Mouse (Mus musculus) midbrain, embryonic 16.5 days (tissue): Measurements from ENCODE around the gene Il13ra1. TPM values are rescaled to one million over a fixed set of nuclear protein-coding genes. Genes with fewer than 3 reads are reported as not detected.
A peak's percentile ranks its signal among the peaks of the same experiment; 100 is the strongest.

Experiments
- ATAC-seq: fragments of 200-750 bp; cut with Nextera tagmentation; 2 replicates; pipeline ENCODE4 v1.8.0; 2017; ENCODE audit warnings: moderate TSS enrichment
- H3K27ac ChIP-seq: fragments of 300-500 bp; sonication (generic); 2 replicates; pipeline ENCODE4 v1.5.1; 2014; ENCODE audit warnings: mild to moderate bottlenecking, low read length, mixed read lengths
- H3K27me3 ChIP-seq: fragments of 300-500 bp; sonication (generic); 2 replicates; pipeline ENCODE4 v1.6.1; 2014; ENCODE audit warnings: low read depth, low read length, mixed read lengths; ENCODE audit not compliant: control insufficient read depth, insufficient read depth
- H3K36me3 ChIP-seq: fragments of 300-500 bp; sonication (generic); 2 replicates; pipeline ENCODE4 v1.6.1; 2014; ENCODE audit warnings: mild to moderate bottlenecking, low read length, moderate library complexity, mixed read lengths; ENCODE audit not compliant: control insufficient read depth, insufficient read depth
- H3K4me1 ChIP-seq: fragments of 300-500 bp; sonication (generic); 2 replicates; pipeline ENCODE4 v1.6.1; 2014; ENCODE audit warnings: mild to moderate bottlenecking, low read length, mixed read lengths; ENCODE audit not compliant: control insufficient read depth, insufficient read depth
- H3K4me2 ChIP-seq: fragments of 300-500 bp; sonication (generic); 2 replicates; pipeline ENCODE4 v1.6.1; 2014; ENCODE audit warnings: mild to moderate bottlenecking, low read length, mixed read lengths
- H3K4me3 ChIP-seq: fragments of 300-500 bp; sonication (generic); 2 replicates; pipeline ENCODE4 v1.5.1; 2014; ENCODE audit warnings: low read depth, mild to moderate bottlenecking, low read length, moderate library complexity, mixed read lengths
- H3K9ac ChIP-seq: fragments of 300-500 bp; sonication (generic); 2 replicates; pipeline ENCODE4 v1.6.1; 2014; ENCODE audit warnings: low read depth, low read length, mixed read lengths
- H3K9me3 ChIP-seq: fragments of 300-500 bp; sonication (generic); replicated peaks from 2 replicates; pipeline ENCODE4 v1.6.1; 2014; ENCODE audit warnings: mild to moderate bottlenecking, low read length, mixed read lengths; ENCODE audit not compliant: control insufficient read depth, poor library complexity, severe bottlenecking
- WGBS: fragments of 180-500 bp; shearing (Covaris S2); extraction: QIAGEN DNeasy Blood & Tissue Kit; methylation state at CpG from one replicate; pipeline ENCODE4 v1.1.7; 2014; 5-methylcytosine and 5-hydroxymethylcytosine counted together
- polyA plus RNA-seq: library from polyadenylated mRNA; unstranded; fragments of >200 nt; fragmentation: Nextera tagmentation; extraction: Ambion mirVana; gene quantifications from 2 replicates; pipeline ENCODE4 v1.2.1, GENCODE M21; 2015

Il13ra1 gene
- 7.2 and 8.4 TPM in 2 replicates for polyA plus RNA-seq

DNA sequence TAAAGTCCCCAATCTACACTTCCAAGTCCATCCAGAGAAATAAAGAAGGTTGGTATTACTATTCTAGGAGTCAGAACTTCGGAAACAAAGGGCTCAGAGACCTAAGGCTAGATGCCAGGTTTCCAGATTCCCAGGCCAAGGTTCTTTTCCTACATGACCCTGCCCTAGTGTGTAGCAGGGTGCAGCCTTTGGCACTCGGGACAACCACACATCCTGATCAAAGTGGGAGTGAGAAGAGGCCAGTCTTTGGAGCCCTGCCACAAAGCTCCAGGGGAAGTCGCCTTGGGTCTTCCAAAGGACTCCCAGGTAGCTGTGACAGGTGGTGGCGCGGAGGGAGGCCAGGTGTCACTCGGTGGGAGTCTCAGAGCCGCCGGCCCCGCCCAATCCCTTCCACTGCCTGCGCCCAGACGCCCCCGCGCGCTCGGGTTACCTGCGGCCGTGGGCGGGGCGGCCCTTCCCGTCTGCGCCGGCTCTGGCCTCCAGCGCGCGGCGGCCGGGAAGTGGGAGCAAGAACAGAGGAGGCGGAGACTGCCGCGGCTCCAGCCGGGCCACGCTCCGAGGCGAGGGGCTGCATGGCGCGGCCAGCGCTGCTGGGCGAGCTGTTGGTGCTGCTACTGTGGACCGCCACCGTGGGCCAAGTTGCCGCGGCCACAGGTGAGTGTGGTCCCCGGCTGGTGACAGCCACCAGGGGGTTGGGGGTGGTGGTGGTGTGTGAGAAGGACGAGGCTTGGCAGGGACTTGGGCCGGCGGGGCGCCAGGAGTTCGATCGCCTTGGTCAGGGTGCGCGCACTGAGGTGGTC, at the start of gene Il13ra1:
Gene Il13ra1, plus strand, starts transcription at position 489 of the 800 bp plus-strand sequence.
- WGBS, result 18% methylated on average over 38 of the region's 51 CpGs
- no peaks in the 10 kb centered on the region for H3K36me3 ChIP-seq
- H3K4me1 ChIP-seq, result no peaks in the 10 kb centered on the region
- H3K9ac ChIP-seq, result peak within 1 kb of the TSS; percentile 52
- no peaks in the 10 kb centered on the region for H3K27me3 ChIP-seq
- peak within 1 kb of the TSS; percentile 47 for H3K4me3 ChIP-seq
- peak; percentile 88 for ATAC-seq
- peak within 1 kb of the TSS; percentile 67 for H3K4me2 ChIP-seq
- no peaks in the 10 kb centered on the region for H3K9me3 ChIP-seq
- H3K27ac ChIP-seq, result no peak within 1 kb of the TSS

DNA sequence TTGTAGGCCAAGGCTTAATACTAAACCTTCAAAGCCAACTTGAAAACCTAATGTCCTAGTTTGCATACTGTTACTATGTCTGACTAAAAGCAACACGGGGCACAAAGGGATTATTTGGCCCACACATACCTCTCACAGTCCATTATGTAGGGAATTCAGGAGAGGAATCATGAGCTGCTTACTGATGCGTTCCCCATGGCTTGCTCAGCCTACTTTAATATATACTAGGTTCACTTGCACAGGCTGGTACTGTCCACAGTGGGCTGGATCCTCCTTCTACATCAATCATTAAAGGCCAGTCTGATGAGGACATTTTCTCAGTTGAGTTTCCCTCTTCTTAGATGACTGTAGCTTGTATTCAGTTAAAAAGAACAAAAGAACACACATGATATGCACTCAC, 37.9 kb upstream of the Il13ra1 start:
- no peaks in the 10 kb centered on the region for H3K36me3 ChIP-seq
- H3K4me1 ChIP-seq, result no peaks in the 10 kb centered on the region
- H3K4me3 ChIP-seq, result no peak overlapping the region
- H3K4me2 ChIP-seq, result no peak overlapping the region
- no peak overlapping the region for H3K27ac ChIP-seq
- H3K9ac ChIP-seq, result no peak overlapping the region
- H3K9me3 ChIP-seq, result no peaks in the 10 kb centered on the region
- H3K27me3 ChIP-seq, result no peaks in the 10 kb centered on the region
- 51% methylated on average over 2 of the region's 2 CpGs for WGBS
- no peak for ATAC-seq

GRCm38 (mm10) chrX:36077164-36077563, 34.7 kb upstream of the Il13ra1 start:
- no peak overlapping the region for H3K4me3 ChIP-seq
- 79% methylated on average over 4 of the region's 4 CpGs for whole genome bisulfite sequencing
- ATAC-seq, result no peak
- H3K27me3 ChIP-seq, result no peaks in the 10 kb centered on the region
- H3K36me3 ChIP-seq, result no peaks in the 10 kb centered on the region
- H3K4me1 ChIP-seq, result no peaks in the 10 kb centered on the region
- no peak overlapping the region for H3K27ac ChIP-seq
- no peak overlapping the region for H3K4me2 ChIP-seq
- no peaks in the 10 kb centered on the region for H3K9me3 ChIP-seq
- no peak overlapping the region for H3K9ac ChIP-seq

DNA sequence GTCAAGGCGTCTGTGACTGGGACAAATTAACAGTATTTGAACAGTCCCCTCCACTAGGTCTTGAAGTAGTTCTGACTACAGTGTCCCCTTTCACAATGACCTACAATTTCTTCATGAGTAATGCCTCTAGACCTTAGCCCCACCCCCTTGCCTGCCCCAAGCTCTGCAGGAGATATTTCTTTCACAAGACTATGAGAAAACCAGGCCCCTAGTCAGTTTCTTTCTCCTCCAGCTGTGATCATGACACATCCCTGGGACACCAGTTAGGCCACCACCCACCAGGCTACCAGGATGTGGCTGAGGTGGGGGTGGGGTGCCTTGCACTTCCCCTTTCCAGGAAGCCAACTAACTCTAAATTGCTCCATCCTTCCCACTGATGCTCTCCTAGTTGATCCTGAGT, 29.0 kb upstream of the Il13ra1 start:
- H3K9ac ChIP-seq, result no peak overlapping the region
- no peaks in the 10 kb centered on the region for H3K4me1 ChIP-seq
- H3K4me2 ChIP-seq, result no peak overlapping the region
- H3K27ac ChIP-seq, result no peak overlapping the region
- H3K36me3 ChIP-seq, result no peaks in the 10 kb centered on the region
- ATAC-seq, result no peak
- WGBS, result 86% methylated on average over 1 of the region's 1 CpGs
- no peaks in the 10 kb centered on the region for H3K27me3 ChIP-seq
- H3K9me3 ChIP-seq, result no peaks in the 10 kb centered on the region
- H3K4me3 ChIP-seq, result no peak overlapping the region

GRCm38 (mm10) chrX:36088464-36089256, 23.2 kb upstream of the Il13ra1 start:
- no peak overlapping the region for H3K9ac ChIP-seq
- H3K4me3 ChIP-seq, result no peak overlapping the region
- no peak for ATAC-seq
- H3K36me3 ChIP-seq, result no peaks in the 10 kb centered on the region
- H3K27me3 ChIP-seq, result no peaks in the 10 kb centered on the region
- H3K27ac ChIP-seq, result no peak overlapping the region
- WGBS, result 93% methylated on average over 6 of the region's 6 CpGs
- no peaks in the 10 kb centered on the region for H3K9me3 ChIP-seq
- H3K4me1 ChIP-seq, result no peaks in the 10 kb centered on the region
- H3K4me2 ChIP-seq, result no peak overlapping the region

DNA sequence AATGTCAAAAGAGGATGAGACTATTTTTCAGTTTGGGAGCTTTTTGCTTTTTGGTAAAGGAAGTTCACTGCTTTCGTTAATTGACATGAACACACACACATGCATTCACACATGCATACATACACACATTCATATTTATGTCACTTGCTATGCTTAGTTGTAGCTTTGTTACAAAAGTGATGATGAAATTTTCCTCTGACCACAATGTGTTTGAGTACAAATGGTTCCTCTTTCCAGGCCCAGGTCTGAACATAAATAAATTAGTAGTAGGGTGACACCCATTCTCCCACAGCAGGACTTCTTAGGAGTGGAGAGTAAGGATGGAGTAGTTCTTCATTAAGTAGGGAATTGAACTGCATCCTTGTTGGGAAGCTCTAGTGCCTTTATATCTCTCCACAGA, 11.0 kb upstream of the Il13ra1 start:
- WGBS, result 91% methylated on average over 1 of the region's 1 CpGs
- no peak overlapping the region for H3K4me2 ChIP-seq
- H3K27ac ChIP-seq, result no peak overlapping the region
- no peaks in the 10 kb centered on the region for H3K4me1 ChIP-seq
- H3K9me3 ChIP-seq, result 0 out of 2 replicates have a peak, but pooled peaks cover 4% of the 10 kb centered on the region
- H3K9ac ChIP-seq, result no peak overlapping the region
- no peaks in the 10 kb centered on the region for H3K27me3 ChIP-seq
- no peaks in the 10 kb centered on the region for H3K36me3 ChIP-seq
- ATAC-seq, result no peak
- H3K4me3 ChIP-seq, result no peak overlapping the region

DNA sequence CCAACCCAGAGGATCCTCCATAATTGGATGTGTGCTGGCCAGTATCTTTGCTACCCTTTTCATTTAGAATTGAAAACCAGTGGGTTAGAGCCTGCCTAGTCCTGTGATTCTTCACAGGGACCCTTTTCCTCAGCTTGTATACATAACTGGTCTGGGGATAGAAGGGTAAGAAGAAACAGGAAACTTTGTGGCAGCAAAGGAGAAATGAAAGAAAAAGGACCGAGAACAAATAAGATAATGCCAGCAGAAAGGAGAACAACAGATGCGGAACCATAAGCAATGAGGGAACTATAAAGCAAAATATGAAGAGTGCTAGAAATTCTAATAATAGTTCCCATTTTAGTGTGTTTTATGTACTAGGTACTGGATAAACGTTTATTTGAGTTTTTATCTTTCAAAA, 10.6 kb upstream of the Il13ra1 start:
- no peak overlapping the region for H3K4me3 ChIP-seq
- H3K9me3 ChIP-seq, result 0 out of 2 replicates have a peak, but pooled peaks cover 4% of the 10 kb centered on the region
- no peaks in the 10 kb centered on the region for H3K36me3 ChIP-seq
- no peak overlapping the region for H3K4me2 ChIP-seq
- WGBS, result 79% methylated on average over 3 of the region's 3 CpGs
- no peaks in the 10 kb centered on the region for H3K27me3 ChIP-seq
- H3K4me1 ChIP-seq, result no peaks in the 10 kb centered on the region
- ATAC-seq, result no peak
- no peak overlapping the region for H3K9ac ChIP-seq
- no peak overlapping the region for H3K27ac ChIP-seq

GRCm38 (mm10) chrX:36108601-36109000, 3.3 kb upstream of the Il13ra1 start:
- ATAC-seq, result no peak
- no peaks in the 10 kb centered on the region for H3K27me3 ChIP-seq
- H3K4me2 ChIP-seq, result no peak overlapping the region
- H3K9ac ChIP-seq, result no peak overlapping the region
- H3K36me3 ChIP-seq, result no peaks in the 10 kb centered on the region
- H3K4me3 ChIP-seq, result no peak overlapping the region
- no peaks in the 10 kb centered on the region for H3K4me1 ChIP-seq
- WGBS, result 55% methylated on average over 3 of the region's 3 CpGs
- H3K27ac ChIP-seq, result no peak overlapping the region
- no peaks in the 10 kb centered on the region for H3K9me3 ChIP-seq

- no peaks in the 10 kb centered on the region for H3K4me1 ChIP-seq
- no peaks in the 10 kb centered on the region for H3K27me3 ChIP-seq
- H3K9ac ChIP-seq, result peak overlapping the region; percentile 52
- ATAC-seq, result peak; percentile 66; the same call in 1 of the 2 replicates
- no peak overlapping the region for H3K27ac ChIP-seq
- no peaks in the 10 kb centered on the region for H3K36me3 ChIP-seq
- 12% methylated on average over 9 of the region's 9 CpGs for WGBS
- no peaks in the 10 kb centered on the region for H3K9me3 ChIP-seq
- H3K4me2 ChIP-seq, result peak overlapping the region; percentile 67
- H3K4me3 ChIP-seq, result peak overlapping the region; percentile 47
These were observed 476 bp downstream of the Il13ra1 start for GRCm38 (mm10) chrX:36112422-36112750.
